Mouse (Mus musculus): Measurements from ENCODE around the gene Hps4. TPM values are rescaled to one million over a fixed set of nuclear protein-coding genes. Genes with fewer than 3 reads are reported as not detected.

Gene Hps4
- polyA plus RNA-seq, 1 experiment = 43.5 TPM

DNA sequence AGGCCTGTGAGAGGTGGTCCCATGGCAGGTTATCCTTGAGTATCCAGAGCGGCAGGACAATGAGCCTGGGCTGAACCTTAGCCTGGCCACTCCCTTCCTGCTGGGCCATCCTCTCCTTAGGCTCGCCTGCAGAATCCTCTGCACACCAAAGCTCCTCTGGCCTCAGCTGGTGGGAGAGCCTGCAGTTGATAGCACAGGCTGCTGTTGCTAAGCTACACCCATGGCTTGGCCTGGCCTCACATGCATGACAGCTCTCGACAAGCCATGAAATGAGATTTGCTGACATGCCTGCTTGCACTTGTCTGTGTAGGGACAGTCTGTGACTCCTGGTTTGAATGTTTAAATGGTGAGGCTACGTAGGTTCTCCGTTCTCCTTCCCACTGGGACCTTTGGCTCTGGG lies 73.8 kb downstream of the Hps4 start:
- H3K27ac ChIP-seq (ENCODE audit: insufficient read depth, low read depth, low read length) = no peak overlapping the region
- no peaks in the 10 kb centered on the region for H3K36me3 ChIP-seq (ENCODE audit: control insufficient read depth, insufficient read depth, low read length)
- no peaks in the 10 kb centered on the region for H3K4me1 ChIP-seq (ENCODE audit: control insufficient read depth, insufficient read depth, low read length)
- WGBS = 52% methylated on average over 5 of the region's 5 CpGs
- H3K4me3 ChIP-seq (ENCODE audit: insufficient read depth, low read depth, low read length) = no peak overlapping the region
- no peaks in the 10 kb centered on the region for H3K27me3 ChIP-seq (replicated peaks; ENCODE audit: control insufficient read depth, insufficient read depth, low read length)
- no peak for DNase-seq
- TF ChIP-seq CTCF (conservative IDR thresholded peaks at IDR 0.05; ENCODE audit: insufficient read depth, insufficient read length, low read depth, low read length) (no peak), POLR2A (IDR thresholded peaks at IDR 0.05; ENCODE audit: low read depth, low read length) (no peak)

DNA sequence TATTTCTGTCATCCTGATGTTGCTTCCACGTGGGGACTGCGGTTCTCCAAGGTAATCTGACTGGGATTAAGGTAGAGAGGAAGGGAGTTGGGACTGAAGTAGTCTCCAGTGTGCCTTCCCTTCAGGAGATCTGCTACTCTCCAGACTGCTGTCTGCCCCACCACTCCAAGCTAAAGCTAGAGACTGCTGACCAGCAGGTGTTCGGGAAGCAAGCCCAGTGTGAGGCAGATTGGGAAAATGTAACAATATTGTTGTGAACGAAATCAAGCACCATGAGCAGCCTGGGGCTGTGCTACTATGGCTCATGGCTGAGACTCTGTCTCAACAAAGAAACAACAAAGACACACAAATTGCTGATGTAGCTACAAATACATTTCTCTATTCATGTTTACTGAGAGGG lies 75.1 kb downstream of the Hps4 start:
- H3K4me1 ChIP-seq (ENCODE audit: control insufficient read depth, insufficient read depth, low read length) = no peaks in the 10 kb centered on the region
- 68% methylated on average over 4 of the region's 4 CpGs for WGBS
- H3K27ac ChIP-seq (ENCODE audit: insufficient read depth, low read depth, low read length) = no peak overlapping the region
- H3K36me3 ChIP-seq (ENCODE audit: control insufficient read depth, insufficient read depth, low read length) = no peaks in the 10 kb centered on the region
- no peak overlapping the region for H3K4me3 ChIP-seq (ENCODE audit: insufficient read depth, low read depth, low read length)
- TF ChIP-seq CTCF (conservative IDR thresholded peaks at IDR 0.05; ENCODE audit: insufficient read depth, insufficient read length, low read depth, low read length) (no peak), POLR2A (IDR thresholded peaks at IDR 0.05; ENCODE audit: low read depth, low read length) (no peak)
- no peaks in the 10 kb centered on the region for H3K27me3 ChIP-seq (replicated peaks; ENCODE audit: control insufficient read depth, insufficient read depth, low read length)
- no peak for DNase-seq

- no peak overlapping the region for H3K27ac ChIP-seq (ENCODE audit: insufficient read depth, low read depth, low read length)
- H3K36me3 ChIP-seq (ENCODE audit: control insufficient read depth, insufficient read depth, low read length) = no peaks in the 10 kb centered on the region
- H3K27me3 ChIP-seq (replicated peaks; ENCODE audit: control insufficient read depth, insufficient read depth, low read length) = no peaks in the 10 kb centered on the region
- DNase-seq = no peak
- TF ChIP-seq CTCF (conservative IDR thresholded peaks at IDR 0.05; ENCODE audit: insufficient read depth, insufficient read length, low read depth, low read length) (no peak), POLR2A (IDR thresholded peaks at IDR 0.05; ENCODE audit: low read depth, low read length) (no peak)
- WGBS = 34% methylated on average over 12 of the region's 12 CpGs
- H3K4me3 ChIP-seq (ENCODE audit: insufficient read depth, low read depth, low read length) = no peak overlapping the region
- H3K4me1 ChIP-seq (ENCODE audit: control insufficient read depth, insufficient read depth, low read length) = no peaks in the 10 kb centered on the region
These were observed 76.7 kb downstream of the Hps4 start for GRCm38 (mm10) chr5:112419535-112419934.

GRCm38 (mm10) chr5:112426635-112427034 lies 83.8 kb downstream of the Hps4 start:
- Histone ChIP-seq H3K27ac (ENCODE audit: insufficient read depth, low read depth, low read length) (no peak overlapping the region), H3K4me1 (ENCODE audit: control insufficient read depth, insufficient read depth, low read length) (no peaks in the 10 kb centered on the region), H3K36me3 (ENCODE audit: control insufficient read depth, insufficient read depth, low read length) (no peaks in the 10 kb centered on the region), H3K4me3 (ENCODE audit: insufficient read depth, low read depth, low read length) (no peak overlapping the region), H3K27me3 (replicated peaks; ENCODE audit: control insufficient read depth, insufficient read depth, low read length) (no peaks in the 10 kb centered on the region)
- DNase-seq = no peak
- TF ChIP-seq CTCF (conservative IDR thresholded peaks at IDR 0.05; ENCODE audit: insufficient read depth, insufficient read length, low read depth, low read length) (no peak), POLR2A (IDR thresholded peaks at IDR 0.05; ENCODE audit: low read depth, low read length) (no peak)
- 77% methylated on average over 7 of the region's 7 CpGs for WGBS

DNA sequence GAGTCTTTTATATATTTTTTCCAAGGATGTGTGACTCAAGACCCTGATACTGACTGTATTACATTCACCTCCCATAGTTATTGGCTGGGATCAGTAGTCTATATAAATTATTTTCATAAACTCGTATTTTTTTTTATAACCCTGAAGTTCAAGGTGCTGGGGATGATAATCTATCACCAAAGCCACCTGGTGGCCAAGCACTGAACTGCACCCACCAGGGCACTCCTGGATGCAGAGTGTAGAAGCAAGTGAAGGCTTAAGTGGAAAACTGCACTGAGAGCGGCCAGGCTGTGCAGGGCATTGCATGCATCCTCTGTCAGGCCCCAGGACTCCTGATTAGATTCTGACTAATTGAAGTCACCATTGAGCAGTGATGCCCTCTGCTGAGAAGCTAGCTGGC lies 84.4 kb downstream of the Hps4 start:
- no peaks in the 10 kb centered on the region for H3K36me3 ChIP-seq (ENCODE audit: control insufficient read depth, insufficient read depth, low read length)
- peak; percentile 41 for DNase-seq
- TF ChIP-seq POLR2A (IDR thresholded peaks at IDR 0.05; ENCODE audit: low read depth, low read length) = no peak
- peak; percentile 68 for TF ChIP-seq CTCF (conservative IDR thresholded peaks at IDR 0.05; ENCODE audit: insufficient read depth, insufficient read length, low read depth, low read length)
- H3K4me1 ChIP-seq (ENCODE audit: control insufficient read depth, insufficient read depth, low read length) = no peaks in the 10 kb centered on the region
- H3K4me3 ChIP-seq (ENCODE audit: insufficient read depth, low read depth, low read length) = no peak overlapping the region
- 43% methylated on average over 2 of the region's 2 CpGs for WGBS
- no peak overlapping the region for H3K27ac ChIP-seq (ENCODE audit: insufficient read depth, low read depth, low read length)
- no peaks in the 10 kb centered on the region for H3K27me3 ChIP-seq (replicated peaks; ENCODE audit: control insufficient read depth, insufficient read depth, low read length)

Other genes starting within 250 kb of the Hps4 start
- 0.35 TPM in 1 of 2 replicates, not detected in the other for gene Cryba4, start 90.6 kb upstream of the Hps4 start, polyA plus RNA-seq (2012; rRNA removed)
- gene Crybb1, start 87.3 kb upstream of the Hps4 start, polyA plus RNA-seq (2012; rRNA removed) = 0.14 TPM in 1 of 2 replicates, not detected in the other
- gene Tpst2, start 66.4 kb upstream of the Hps4 start, polyA plus RNA-seq (2012; rRNA removed) = 37.6 and 42.0 TPM in 2 replicates
- gene Tfip11, start 16.7 kb upstream of the Hps4 start, polyA plus RNA-seq (2012; rRNA removed) = 26.7 and 29.1 TPM in 2 replicates
- gene Srrd, start within 50 bp of the Hps4 start, polyA plus RNA-seq (2012; rRNA removed) = 31.2 and 39.3 TPM in 2 replicates
- gene Gm6583, start 12.9 kb downstream of the Hps4 start, polyA plus RNA-seq (2012; rRNA removed) = not detected in 2 replicates
- gene Asphd2, start 51.8 kb downstream of the Hps4 start, polyA plus RNA-seq (2012; rRNA removed) = 0.20 and 0.45 TPM in 2 replicates
- gene Gm6588, start 106.3 kb downstream of the Hps4 start, polyA plus RNA-seq (2012; rRNA removed) = not detected in 2 replicates
- gene Sez6l, start 234.1 kb downstream of the Hps4 start, polyA plus RNA-seq (2012; rRNA removed) = 0.17 and 0.20 TPM in 2 replicates

Measured in kidney, adult 2 months (tissue).